Mouse (Mus musculus): ENCODE measurements around the gene Traf7. TPM values are rescaled to one million over a fixed set of nuclear protein-coding genes. Genes with fewer than 3 reads are reported as not detected.

Gene Traf7
- polyA plus RNA-seq, 1 experiment from 2014 or later, result 59.2 TPM

DNA sequence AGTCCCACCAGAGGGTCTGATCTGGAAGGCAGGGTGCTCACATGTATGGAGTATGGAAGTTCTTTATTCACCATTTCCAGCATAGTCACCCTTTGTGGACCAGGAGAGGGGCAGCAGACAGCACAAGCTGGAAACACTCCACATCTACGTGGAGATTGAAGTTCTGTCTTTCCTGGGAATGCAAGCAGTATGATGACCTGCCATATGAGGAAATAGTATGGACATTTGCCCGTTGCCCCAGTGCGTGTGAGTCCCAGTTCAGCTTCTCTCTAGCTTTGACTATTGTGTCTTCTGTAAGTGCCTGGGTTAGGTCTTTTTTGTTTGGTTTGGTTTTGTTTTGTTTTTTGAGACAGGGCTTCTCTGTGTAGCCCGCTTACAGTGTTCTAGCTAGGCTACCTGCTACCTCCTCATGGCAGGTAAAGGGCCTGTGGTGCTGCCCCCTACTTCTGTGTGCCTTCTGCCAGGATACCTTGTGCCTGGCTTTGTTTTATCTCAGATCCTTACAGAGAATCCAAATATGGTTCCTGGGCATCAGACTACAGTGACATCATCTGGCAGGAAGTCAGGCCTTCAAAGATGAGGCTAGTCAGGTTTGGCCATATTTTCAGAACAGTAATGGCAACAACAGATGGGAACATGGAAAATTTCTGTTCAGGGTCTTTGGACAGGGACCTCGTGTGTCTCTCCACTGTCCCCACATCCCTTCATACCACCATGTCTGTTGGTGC is 32.7 kb upstream of the Traf7 start:
- Histone ChIP-seq H3K27me3 (no peaks in the 10 kb centered on the region), H3K4me2 (no peak overlapping the region), H3K9ac (no peak overlapping the region), H3K36me3 (no peaks in the 10 kb centered on the region; the same call in 1 of the 2 replicates), H3K9me3 (replicated peaks) (no peaks in the 10 kb centered on the region), H3K4me3 (no peak overlapping the region), H3K4me1 (replicated peaks) (peaks cover 49% of the 10 kb centered on the region), H3K27ac (no peak overlapping the region; the same call in 1 of the 2 replicates)
- ATAC-seq (replicated peaks; ENCODE audit: insufficient number of reproducible peaks, insufficient read depth, low FRiP score, low read depth), result no peak
- WGBS, result 71% methylated on average over 5 of the region's 5 CpGs

DNA sequence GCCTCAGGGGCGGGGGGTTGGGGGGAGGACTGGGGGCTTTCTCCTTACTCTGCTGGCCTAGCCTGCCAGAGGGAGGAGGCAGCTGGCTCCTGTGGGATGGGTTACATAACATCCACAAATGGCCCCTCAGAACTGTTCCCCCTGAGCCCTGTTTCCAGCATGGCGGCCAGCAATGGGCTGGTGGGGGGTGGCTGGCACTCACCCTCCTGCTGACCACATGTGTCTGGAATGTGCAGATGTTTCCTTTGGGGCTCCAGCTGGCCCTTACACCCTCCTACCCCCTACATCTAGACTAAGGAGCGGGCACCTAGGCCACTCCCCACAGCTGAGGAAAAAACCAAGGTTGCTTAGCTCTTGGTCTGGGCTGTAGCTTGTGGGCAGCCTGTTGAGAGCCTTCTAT is 31.4 kb upstream of the Traf7 start:
- Histone ChIP-seq H3K36me3 (no peaks in the 10 kb centered on the region), H3K27me3 (no peaks in the 10 kb centered on the region), H3K9ac (no peak overlapping the region), H3K9me3 (replicated peaks) (no peaks in the 10 kb centered on the region), H3K27ac (peak overlapping the region; percentile 86), H3K4me1 (replicated peaks) (peaks cover 49% of the 10 kb centered on the region), H3K4me2 (peak overlapping the region; percentile 20), H3K4me3 (no peak overlapping the region)
- 57% methylated on average over 3 of the region's 3 CpGs for WGBS
- ATAC-seq (replicated peaks; ENCODE audit: insufficient number of reproducible peaks, insufficient read depth, low FRiP score, low read depth), result peak; percentile 60

DNA sequence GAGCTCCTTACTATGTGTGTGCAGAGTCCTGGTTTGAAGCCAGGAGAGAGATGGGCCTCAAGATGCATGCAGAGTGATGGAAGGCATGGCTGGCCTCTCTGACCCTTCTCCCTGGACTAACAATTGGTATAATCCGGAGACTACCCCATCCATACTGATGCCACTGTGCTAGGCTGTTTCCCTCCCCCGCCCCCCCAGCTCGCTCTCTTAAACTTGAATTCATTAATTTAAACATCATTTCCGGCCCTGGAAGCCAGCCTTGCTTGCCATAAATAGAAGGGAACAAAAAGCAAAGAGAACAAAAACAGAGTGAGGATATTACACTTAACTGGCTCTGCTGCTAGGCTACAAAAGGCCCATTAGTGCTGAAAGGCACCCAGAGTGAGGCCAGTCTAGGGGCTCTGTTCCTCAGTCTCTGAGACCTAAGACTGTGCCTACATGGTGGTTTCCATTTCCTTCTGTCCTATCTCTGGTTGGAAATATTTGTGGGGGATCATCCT is 30.9 kb upstream of the Traf7 start:
- Histone ChIP-seq H3K27me3 (no peaks in the 10 kb centered on the region), H3K36me3 (no peaks in the 10 kb centered on the region), H3K4me2 (peak overlapping the region; percentile 20), H3K4me3 (no peak overlapping the region), H3K9ac (no peak overlapping the region), H3K27ac (peak overlapping the region; percentile 86), H3K9me3 (replicated peaks) (no peaks in the 10 kb centered on the region), H3K4me1 (replicated peaks) (peaks cover 46% of the 10 kb centered on the region)
- ATAC-seq (replicated peaks; ENCODE audit: insufficient number of reproducible peaks, insufficient read depth, low FRiP score, low read depth), result peak; percentile 40; the same call in 1 of the 2 replicates
- 51% methylated on average over 4 of the region's 4 CpGs for WGBS

DNA sequence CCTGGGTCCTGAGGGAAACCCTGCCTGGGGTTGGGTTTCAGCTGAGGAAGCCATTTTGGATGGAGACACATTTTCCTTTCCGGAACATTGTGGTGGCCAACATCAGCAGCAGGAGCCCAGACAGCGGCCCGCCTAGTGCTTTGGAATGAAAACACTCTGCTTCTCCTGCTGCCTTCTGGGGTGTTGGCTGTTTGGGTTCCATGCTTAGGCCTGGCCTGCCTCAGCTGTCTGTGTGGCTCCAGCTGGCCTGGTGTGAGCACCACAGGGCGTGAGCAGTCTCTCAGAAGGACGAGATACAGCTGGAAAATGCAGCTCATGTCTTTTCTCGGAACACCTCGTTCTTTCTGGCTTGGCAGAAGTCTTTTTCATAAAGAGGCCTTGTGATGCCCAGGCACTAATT is 29.4 kb upstream of the Traf7 start:
- H3K9ac ChIP-seq, result no peak overlapping the region
- no peaks in the 10 kb centered on the region for H3K36me3 ChIP-seq
- no peaks in the 10 kb centered on the region for H3K27me3 ChIP-seq
- H3K9me3 ChIP-seq (replicated peaks), result no peaks in the 10 kb centered on the region
- H3K4me2 ChIP-seq, result no peak overlapping the region
- WGBS, result 72% methylated on average over 7 of the region's 7 CpGs
- no peak; the same call in 1 of the 2 replicates for ATAC-seq (replicated peaks; ENCODE audit: insufficient number of reproducible peaks, insufficient read depth, low FRiP score, low read depth)
- H3K4me3 ChIP-seq, result no peak overlapping the region
- peak overlapping the region; percentile 86 for H3K27ac ChIP-seq
- H3K4me1 ChIP-seq (replicated peaks), result peaks cover 43% of the 10 kb centered on the region

DNA sequence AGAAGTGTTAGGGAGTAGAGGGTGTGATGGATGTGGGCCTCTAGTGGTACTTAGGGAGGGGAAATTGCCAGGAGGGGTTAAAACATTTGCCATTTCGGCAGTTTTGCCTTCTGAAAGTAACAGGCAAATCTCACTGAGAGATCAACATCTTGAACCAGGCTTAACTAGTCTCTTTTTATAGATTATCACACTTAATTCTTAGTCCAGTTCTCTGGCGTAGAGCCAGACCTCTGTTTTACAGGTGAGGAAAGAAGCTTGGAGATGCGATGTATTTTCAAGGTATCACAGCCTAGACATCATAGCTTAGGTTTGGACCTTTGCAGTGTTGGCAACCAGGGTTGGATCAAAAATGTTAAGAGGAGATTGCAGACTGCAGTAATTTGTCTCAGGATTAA is 23.3 kb upstream of the Traf7 start:
- H3K4me2 ChIP-seq, result peak overlapping the region; percentile 77
- WGBS, result 60% methylated on average over 3 of the region's 3 CpGs
- H3K27ac ChIP-seq, result no peak overlapping the region
- H3K27me3 ChIP-seq, result no peaks in the 10 kb centered on the region
- no peak for ATAC-seq (replicated peaks; ENCODE audit: insufficient number of reproducible peaks, insufficient read depth, low FRiP score, low read depth)
- H3K4me3 ChIP-seq, result peak overlapping the region; percentile 80
- peaks cover 27% of the 10 kb centered on the region for H3K4me1 ChIP-seq (replicated peaks)
- no peaks in the 10 kb centered on the region for H3K36me3 ChIP-seq
- no peaks in the 10 kb centered on the region for H3K9me3 ChIP-seq (replicated peaks)
- peak overlapping the region; percentile 83 for H3K9ac ChIP-seq

DNA sequence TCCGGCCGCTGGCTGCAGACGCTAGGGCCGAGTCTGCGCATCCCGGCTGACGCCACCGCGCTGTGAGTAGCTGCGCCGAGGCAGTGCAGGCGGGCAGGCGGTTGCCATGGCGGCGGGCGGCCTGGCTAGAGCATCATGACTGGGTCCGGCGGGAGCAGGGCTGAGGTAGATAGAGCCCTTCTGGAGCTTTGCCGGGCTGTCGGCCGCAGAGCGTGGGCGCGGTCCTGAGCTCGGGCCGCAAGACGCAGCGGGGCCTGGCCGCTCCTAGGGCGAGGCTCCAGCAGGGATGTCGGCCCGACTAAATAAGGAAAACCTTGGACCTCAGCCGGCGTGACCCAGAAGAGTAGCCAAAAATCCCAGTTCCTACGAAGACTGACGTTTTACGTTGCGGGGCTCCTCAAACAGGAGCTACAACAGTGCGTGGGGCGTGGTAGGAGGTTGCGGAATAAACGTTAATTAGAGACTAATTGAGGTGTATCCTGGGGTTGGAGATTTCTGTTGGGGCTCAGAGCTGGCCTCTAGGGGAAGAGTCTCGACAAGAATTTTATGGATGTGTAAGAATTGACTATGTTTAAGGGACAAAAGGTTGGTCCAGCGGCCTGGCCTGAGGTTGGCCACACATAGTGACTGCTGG is 22.8 kb upstream of the Traf7 start:
- peak; percentile 66 for ATAC-seq (replicated peaks; ENCODE audit: insufficient number of reproducible peaks, insufficient read depth, low FRiP score, low read depth)
- Histone ChIP-seq H3K36me3 (no peaks in the 10 kb centered on the region), H3K27ac (peak overlapping the region; percentile 91), H3K4me3 (peak overlapping the region; percentile 80), H3K4me2 (peak overlapping the region; percentile 77), H3K9me3 (replicated peaks) (no peaks in the 10 kb centered on the region), H3K9ac (peak overlapping the region; percentile 83), H3K4me1 (replicated peaks) (peaks cover 27% of the 10 kb centered on the region), H3K27me3 (no peaks in the 10 kb centered on the region)
- under 1% methylated on average over 44 of the region's 44 CpGs for WGBS

DNA sequence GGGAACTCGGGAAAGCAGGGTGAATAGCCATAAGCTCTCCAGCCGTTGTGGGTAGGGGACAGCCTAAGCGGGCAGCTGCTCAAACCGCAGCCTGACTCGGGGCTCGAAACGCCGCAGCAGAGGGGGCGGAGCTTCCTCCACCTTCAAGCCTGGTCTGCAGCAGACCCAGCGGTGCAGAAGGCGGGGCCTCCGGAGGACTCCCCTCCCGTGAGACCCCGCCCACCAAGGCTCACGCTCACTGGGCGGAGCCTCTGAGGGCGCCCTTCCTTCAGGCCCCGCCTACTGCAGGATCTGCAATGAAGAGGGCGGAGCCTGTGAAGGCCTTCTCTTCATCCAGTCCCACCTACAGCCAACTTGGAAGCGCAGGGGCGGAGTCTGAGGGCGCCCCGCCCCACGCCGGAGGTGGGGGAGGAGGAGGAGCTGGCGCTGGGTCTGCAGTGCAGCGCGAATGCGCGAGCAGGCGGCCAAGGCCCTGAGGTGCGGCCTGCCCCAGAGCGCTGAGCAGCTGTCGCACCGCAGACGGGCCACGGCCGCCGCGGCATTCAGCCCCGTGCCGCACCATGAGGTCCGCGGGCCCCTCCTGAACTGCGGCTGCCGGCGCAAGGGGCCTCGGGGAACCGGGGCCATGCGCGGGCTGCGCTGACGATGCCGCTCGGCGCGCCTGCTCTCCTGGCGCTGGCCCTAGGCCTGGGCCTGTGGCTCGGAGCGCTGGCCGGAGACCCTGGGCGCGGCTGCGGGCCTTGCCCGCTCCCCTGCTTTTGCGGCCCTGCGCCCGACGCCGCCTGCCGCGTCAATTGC is 22.1 kb upstream of the Traf7 start, which contains the start of gene Pkd1:
Pkd1 (plus strand) TSS at position 217 of the 798 bp plus-strand sequence.
- H3K4me3 ChIP-seq, result peak within 1 kb of the TSS; percentile 80
- peak within 1 kb of the TSS; percentile 83 for H3K9ac ChIP-seq
- peaks cover 27% of the 10 kb centered on the region for H3K4me1 ChIP-seq (replicated peaks)
- peak within 1 kb of the TSS; percentile 91 for H3K27ac ChIP-seq
- no peaks in the 10 kb centered on the region for H3K9me3 ChIP-seq (replicated peaks)
- peak; percentile 96 for ATAC-seq (replicated peaks; ENCODE audit: insufficient number of reproducible peaks, insufficient read depth, low FRiP score, low read depth)
- H3K36me3 ChIP-seq, result no peaks in the 10 kb centered on the region
- peaks cover under 1% of the 10 kb centered on the region; the same call in 1 of the 2 replicates for H3K27me3 ChIP-seq
- peak within 1 kb of the TSS; percentile 77 for H3K4me2 ChIP-seq
- 0% methylated on average over 71 of the region's 72 CpGs for WGBS

DNA sequence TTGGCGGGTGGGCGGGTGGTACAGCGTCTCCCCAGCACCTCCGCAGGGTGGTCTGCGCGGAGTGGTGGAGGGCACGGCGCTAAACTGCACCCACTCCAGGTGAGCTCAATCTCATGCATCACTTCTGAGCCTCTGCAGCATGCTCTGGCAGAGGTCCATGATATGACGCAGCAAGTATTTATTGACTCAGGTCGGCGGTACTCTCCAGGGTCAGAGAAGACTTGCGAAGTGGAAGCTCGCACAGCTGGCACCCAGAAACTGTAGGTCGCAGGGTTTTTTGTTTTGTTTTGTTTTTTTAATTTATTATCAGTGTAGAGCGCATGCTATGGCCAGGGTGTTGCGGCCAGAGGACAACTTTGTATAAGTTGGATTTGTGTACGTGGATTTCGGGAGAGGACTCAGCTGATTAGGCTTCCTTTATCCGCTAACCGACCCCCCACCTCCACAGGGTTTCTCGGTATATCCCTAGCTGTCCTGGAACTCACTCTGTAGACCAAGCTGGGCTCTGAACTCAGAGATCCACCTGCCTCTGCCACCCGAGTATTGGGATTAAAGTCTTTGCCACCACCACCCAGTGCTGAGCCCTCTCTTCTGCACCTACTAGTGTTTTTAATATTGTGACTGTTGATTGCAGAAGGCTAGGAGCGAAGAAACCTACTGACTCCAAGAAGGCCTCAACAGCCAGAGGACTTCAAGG is 21.3 kb upstream of the Traf7 start:
- 3% methylated on average over 23 of the region's 23 CpGs for WGBS
- peak overlapping the region; percentile 77 for H3K4me2 ChIP-seq

DNA sequence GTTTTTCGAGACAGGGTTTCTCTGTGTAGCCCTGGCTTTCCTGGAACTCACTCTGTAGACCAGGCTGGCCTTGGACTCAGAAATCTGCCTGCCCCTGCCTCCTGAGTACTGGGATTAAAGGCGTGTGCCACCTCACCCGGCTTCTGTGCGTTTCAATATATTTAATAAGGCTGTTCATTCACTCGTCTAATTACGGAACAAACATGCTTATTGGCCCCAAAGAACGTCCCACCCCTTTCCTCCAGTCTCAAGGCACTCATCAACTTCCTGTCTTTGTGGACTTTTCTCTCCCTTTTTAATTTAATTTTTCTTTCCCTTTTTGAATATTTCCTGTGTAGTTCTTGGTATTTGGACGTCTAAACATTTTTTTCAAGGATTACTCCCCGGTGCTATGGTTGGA is 20.7 kb upstream of the Traf7 start:
- Histone ChIP-seq H3K4me3 (peak overlapping the region; percentile 80), H3K9me3 (replicated peaks) (no peaks in the 10 kb centered on the region), H3K9ac (no peak overlapping the region), H3K4me1 (replicated peaks) (peaks cover 30% of the 10 kb centered on the region), H3K4me2 (peak overlapping the region; percentile 77), H3K36me3 (no peaks in the 10 kb centered on the region), H3K27me3 (peaks cover 6% of the 10 kb centered on the region; the same call in 1 of the 2 replicates), H3K27ac (peak overlapping the region; percentile 69)
- WGBS, result 29% methylated on average over 9 of the region's 9 CpGs
- no peak for ATAC-seq (replicated peaks; ENCODE audit: insufficient number of reproducible peaks, insufficient read depth, low FRiP score, low read depth)

More for the DNA sequence above, 21.3 kb upstream of the Traf7 start:
- Histone ChIP-seq H3K27me3 (peaks cover 6% of the 10 kb centered on the region; the same call in 1 of the 2 replicates), H3K9ac (peak overlapping the region; percentile 48), H3K9me3 (replicated peaks) (no peaks in the 10 kb centered on the region), H3K36me3 (no peaks in the 10 kb centered on the region), H3K27ac (peak overlapping the region; percentile 69), H3K4me3 (peak overlapping the region; percentile 80), H3K4me1 (replicated peaks) (peaks cover 30% of the 10 kb centered on the region)
- no peak; the same call in 1 of the 2 replicates for ATAC-seq (replicated peaks; ENCODE audit: insufficient number of reproducible peaks, insufficient read depth, low FRiP score, low read depth)

DNA sequence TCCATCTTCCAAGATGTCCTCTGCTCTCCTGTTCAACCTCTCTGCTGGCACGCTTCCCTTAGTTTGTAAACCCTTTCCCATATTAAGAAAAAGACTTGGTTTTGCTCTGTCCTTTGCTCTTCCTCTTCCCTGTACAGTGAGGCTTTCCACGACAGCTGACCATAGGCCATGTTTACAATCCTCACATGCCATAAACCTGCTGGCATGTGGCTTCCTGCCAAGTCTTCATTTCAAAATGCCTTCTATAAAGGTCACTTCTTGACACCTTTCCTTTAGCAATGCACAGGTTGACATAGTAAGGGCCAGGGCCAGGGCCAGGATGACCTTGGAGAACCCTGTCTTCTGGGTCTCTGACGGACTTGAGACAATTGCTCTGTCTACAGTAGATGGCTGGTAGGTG is 18.5 kb upstream of the Traf7 start:
- H3K9ac ChIP-seq, result no peak overlapping the region
- no peak for ATAC-seq (replicated peaks; ENCODE audit: insufficient number of reproducible peaks, insufficient read depth, low FRiP score, low read depth)
- peaks cover 6% of the 10 kb centered on the region; the same call in 1 of the 2 replicates for H3K27me3 ChIP-seq
- no peak overlapping the region for H3K4me3 ChIP-seq
- H3K9me3 ChIP-seq (replicated peaks), result no peaks in the 10 kb centered on the region
- no peak overlapping the region for H3K27ac ChIP-seq
- no peaks in the 10 kb centered on the region for H3K36me3 ChIP-seq
- peaks cover 18% of the 10 kb centered on the region for H3K4me1 ChIP-seq (replicated peaks)
- no peak overlapping the region for H3K4me2 ChIP-seq
- 73% methylated on average over 3 of the region's 3 CpGs for WGBS
